Mouse (Mus musculus) erythroblast, embryonic 14.5 days (primary cell): ENCODE measurements around the gene Klhl29.

Experiments used
- GATA1 ChIP-seq: IDR thresholded peaks from 2 replicates; pipeline ENCODE4 v1.6.1; 2012; ENCODE audit warnings: low read length, inconsistent platforms, mixed read lengths
- TAL1 ChIP-seq: IDR thresholded peaks from 3 replicates; pipeline ENCODE4 v1.6.1; 2012; ENCODE audit warnings: low read length, inconsistent platforms, mixed read lengths

GRCm38 (mm10) chr12:5270527-5270926 is 105.0 kb downstream of the Klhl29 start:
- no peak for TF ChIP-seq GATA1
- TF ChIP-seq TAL1 = no peak
